Mouse (Mus musculus): ENCODE measurements around the gene Pank1.
A peak's percentile ranks its signal among the peaks of the same experiment; 100 is the strongest.

Pank1 gene

GRCm38 (mm10) chr19:34877898-34878602, 1.2 kb downstream of the Pank1 start:
- DNase-seq: peak; percentile 93 to 96

DNA sequence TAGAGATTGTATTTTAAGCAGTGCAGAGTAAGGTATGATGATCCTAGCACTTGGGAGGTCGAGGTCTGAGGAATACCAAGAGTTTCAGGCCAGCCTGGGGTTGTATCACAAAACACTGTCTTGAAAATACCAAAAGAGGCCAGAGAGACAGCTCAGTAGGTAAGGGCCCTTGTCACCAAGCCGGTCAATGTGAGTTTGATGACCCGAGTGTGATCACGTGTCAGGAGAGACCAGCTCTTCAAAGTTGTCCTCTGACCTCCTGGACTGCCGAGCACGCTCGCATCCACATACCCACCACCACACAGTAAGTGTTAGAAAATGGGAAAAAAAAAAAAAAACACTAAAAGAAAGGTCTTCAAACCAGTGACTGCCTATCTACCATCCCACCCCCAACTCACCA, 2.6 kb downstream of the Pank1 start:
- DNase-seq: no peak

GRCm38 (mm10) chr19:34869375-34869774, 9.9 kb downstream of the Pank1 start:
- no peak for DNase-seq

DNA sequence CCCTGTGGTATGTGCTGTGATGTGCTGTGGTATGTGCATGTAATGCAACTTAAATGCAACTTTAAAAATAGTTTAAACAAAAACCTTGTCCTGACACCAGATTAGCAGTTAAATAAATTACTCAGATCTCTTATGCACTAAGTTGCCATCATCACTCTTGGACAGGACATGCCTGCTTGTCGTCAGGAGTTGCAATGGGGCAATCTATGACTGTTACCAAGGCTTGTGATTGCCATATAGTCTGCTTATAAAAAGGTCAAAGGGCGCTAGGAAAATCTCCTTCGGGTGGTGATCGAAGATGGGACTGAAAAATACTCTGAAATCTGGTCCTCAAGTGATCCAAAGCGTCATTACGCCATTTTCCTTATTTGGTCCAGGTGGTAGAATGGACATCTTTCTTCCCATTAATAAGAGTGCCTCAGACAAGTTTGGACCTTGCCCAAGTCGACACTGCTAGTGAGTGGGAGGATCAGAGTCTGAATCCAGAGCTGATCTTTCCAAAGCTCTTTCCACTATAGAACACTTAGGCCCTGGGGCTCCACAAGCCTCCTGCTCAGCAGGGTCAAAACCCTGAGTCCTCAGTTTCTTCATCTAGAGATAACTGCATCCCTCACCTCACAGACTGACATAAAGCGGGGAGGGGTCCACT, 11.0 kb downstream of the Pank1 start:
- no peak for DNase-seq

DNA sequence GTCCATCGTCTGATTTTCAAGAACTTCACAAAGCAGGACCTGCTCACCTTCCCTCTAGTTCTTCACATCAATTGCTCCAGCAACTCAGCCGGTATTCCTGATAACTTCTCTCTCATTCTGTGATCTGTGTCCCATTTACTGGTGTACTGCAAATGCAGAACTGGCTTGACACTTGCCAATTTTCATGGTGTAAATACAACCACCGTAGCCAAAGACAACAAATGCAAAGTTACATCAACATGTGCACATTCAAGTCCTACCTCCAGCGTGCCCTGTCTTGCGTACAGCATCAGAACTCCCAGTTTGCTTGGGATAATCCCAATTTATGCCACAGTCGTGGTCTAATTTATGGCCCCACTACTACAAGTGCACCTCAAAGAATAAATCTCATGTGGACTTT, 15.5 kb downstream of the Pank1 start:
- no peak for DNase-seq

DNA sequence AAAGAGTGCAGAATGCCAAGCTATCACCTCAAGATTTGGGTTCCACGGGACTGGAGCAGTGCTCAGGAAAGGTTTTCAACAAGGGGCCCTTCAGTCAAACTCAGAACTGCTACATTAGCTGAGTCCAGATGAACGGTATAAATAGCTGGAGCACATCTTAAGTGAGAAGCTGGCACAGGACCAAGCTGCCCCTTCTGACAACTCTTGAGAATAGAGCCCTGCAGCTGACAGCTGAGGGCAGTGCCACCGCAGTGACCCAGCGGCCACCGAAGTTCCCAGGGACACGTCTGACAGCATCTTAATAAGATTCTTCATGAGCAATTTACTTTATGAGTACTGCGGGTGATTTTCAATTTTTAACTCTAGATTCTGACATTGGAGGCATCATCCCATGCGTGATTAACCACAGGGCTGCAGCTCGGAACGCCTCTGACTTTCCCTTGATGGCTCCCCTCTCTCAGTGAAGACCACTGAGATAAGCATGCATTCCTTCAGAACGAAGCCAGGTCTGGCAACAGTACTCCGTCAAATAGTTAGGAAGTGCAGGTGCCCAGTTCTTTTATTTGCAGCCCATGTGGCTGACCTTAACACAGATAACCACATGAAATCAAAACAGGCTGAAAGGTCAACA, 23.1 kb downstream of the Pank1 start:
- DNase-seq: peak; percentile 50 to 65

DNA sequence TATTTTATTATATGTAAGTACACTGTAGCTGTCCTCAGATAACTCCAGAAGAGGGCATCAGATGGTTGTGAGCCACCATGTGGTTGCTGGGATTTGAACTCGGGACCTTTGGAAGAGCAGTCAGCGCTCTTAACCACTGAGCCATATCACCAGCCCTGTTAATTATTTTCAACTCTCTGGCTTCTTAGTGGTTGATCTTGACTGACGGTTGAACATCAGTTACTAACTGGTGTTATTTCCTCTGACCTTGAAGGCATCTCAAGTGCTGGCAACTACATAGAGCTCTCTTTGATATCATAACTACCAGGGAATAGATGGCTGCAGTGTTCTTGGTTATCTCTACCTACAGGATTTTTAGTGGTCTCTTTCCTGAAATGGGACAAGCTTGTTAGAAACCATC, 28.1 kb downstream of the Pank1 start:
- DNase-seq: no peak

DNA sequence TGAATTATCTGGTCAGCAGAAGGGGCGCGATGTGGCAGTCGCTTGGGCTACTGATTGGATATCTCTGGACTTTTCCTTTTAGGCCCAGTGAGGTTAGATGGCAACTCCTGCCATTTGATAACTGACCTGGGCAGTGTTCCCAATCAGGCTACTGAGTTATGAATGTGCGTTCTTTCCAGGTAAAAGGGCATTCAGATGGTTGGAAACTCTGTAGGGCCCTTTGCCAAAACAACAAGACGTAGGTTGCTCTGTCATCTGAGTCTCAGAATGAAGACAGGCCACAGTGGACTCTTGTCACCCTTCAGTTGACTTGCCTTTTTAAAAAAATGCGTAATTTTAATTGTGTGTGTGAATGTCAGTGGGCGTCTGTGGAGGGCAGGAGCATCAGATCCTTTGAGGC, 29.8 kb downstream of the Pank1 start:
- no peak for DNase-seq

- no peak for DNase-seq
Measured at GRCm38 (mm10) chr19:34848164-34848563, 31.1 kb downstream of the Pank1 start.

DNA sequence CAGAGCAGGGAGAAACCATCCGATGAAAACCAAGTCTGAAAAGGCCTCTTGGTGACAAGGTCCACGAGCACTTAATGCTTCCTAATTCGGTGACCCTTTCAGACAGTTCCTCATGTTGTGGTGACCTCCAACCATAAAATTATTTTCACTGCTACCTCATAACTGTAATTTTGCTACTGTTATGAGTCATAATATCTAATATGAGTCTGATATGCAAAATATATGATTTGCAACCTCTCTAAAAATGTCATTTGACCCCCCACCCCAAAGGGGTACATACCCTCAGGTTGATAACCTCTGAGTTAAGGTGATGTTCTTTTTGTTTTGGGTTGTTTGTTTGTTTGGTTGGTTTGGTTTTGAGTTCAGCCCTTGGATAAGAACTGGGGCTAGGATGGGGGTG, 32.2 kb downstream of the Pank1 start:
- DNase-seq: no peak

DNA sequence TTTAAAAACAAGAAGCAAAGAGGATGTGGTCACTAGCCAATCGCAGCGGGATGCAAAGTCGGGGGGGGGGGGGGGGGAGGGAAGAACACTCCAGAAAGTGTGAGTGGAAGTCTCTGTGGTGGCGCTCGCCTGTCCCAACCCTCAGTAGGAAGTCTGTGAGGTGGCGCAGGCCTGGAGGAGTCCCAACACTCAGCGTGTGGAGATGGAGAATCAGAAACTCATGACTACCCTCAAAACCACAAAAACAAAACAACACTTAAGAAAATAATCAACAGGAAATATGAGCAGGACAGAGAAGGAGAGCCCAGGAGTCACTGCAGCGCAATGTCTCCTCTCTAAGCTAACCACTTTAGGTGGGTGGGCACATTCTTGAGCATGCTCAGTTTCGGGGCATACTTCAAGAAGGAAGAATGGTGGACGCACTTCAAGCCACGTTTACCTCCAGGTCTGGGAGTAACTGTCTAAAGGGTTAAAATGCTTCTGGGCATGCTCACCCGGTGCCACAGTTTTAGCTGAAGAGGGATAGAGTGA, 32.7 kb downstream of the Pank1 start:
- peak; percentile 17 to 23 for DNase-seq

DNA sequence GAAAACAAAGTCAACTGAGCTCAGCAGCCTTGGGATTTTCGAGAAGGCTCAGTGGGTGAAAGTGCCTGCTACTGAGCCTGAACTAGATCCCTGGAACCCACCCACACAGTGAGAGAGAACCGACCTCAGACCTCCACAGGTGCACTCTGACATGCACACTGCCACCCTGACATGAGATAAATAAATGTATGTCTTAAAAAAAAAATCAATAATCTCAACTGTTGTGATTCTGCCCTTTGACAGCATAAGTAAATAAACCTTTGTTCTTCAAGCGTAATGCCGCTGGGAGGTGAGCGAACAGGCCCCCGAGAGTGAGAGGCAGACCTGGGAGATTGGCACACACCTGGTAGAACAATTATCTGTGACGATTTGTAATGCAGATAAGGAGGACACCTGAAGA, 33.2 kb downstream of the Pank1 start:
- no peak for DNase-seq

DNA sequence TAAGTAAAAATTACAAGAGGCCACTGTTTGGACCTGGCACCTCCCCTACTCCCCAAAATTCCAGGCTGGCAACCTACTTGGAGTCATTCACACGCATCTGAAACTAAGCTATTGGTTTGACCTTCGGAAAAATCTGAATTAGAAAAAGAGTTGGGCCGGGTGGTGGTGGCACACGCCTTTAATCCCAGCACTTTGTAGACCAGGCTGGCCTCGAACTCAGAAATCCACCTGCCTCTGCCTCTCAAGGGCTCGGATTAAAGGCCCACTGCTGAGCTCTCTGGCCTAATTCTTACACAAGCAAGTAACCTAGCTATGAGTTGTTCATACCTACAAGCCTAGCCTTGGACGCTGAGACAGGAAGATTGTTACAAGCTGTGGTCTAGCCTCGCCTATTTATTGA, 33.9 kb downstream of the Pank1 start:
- DNase-seq: no peak

GRCm38 (mm10) chr19:34844760-34845159, 34.5 kb downstream of the Pank1 start:
- no peak for DNase-seq

- no peak for DNase-seq
Measured at GRCm38 (mm10) chr19:34844047-34844446, 35.2 kb downstream of the Pank1 start.

DNA sequence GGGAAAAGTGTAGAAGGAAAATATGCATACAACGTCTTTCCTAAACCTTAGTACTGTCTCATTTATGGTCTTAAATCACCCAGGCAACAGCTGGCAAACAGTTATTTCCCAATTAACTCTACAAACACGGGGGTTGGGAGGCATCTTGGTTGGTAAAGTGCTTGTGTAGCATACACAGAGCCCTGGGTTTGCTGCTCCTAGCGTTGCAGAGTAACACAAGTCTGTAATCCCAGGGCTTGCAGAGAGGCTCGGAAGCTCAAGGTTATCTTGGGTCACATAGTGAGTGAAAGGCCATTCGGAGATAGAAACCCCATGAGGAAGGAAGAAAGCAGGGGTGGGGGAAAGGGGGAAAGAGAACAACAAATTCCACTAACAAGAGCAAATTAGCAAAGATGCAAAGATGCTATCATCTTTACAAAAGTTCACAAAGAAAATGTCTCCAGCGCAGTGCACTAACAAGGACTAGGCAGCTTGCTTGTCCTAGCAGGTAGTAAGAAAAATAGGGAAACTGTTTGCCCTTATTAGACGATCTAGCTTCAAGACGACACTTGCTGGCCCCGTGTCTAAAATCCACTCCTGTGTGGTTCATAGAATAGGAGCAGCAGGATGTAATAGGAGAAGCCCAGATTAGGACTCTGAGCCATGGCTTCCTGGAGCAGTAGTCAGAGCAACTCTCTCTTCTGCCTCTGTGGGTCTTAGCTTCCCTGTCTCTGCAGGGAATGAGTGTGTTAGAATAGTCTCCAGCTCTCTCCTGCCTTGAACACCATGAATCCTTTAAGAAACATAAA, 37.3 kb downstream of the Pank1 start:
- DNase-seq: no peak

GRCm38 (mm10) chr19:34838624-34839023, 40.6 kb downstream of the Pank1 start:
- DNase-seq: no peak

- DNase-seq: no peak
Measured at GRCm38 (mm10) chr19:34831702-34832101, 47.6 kb downstream of the Pank1 start.

- no peak for DNase-seq
Measured at GRCm38 (mm10) chr19:34827916-34828635, 51.2 kb downstream of the Pank1 start.

GRCm38 (mm10) chr19:34827444-34827843, 51.8 kb downstream of the Pank1 start:
- no peak for DNase-seq

DNA sequence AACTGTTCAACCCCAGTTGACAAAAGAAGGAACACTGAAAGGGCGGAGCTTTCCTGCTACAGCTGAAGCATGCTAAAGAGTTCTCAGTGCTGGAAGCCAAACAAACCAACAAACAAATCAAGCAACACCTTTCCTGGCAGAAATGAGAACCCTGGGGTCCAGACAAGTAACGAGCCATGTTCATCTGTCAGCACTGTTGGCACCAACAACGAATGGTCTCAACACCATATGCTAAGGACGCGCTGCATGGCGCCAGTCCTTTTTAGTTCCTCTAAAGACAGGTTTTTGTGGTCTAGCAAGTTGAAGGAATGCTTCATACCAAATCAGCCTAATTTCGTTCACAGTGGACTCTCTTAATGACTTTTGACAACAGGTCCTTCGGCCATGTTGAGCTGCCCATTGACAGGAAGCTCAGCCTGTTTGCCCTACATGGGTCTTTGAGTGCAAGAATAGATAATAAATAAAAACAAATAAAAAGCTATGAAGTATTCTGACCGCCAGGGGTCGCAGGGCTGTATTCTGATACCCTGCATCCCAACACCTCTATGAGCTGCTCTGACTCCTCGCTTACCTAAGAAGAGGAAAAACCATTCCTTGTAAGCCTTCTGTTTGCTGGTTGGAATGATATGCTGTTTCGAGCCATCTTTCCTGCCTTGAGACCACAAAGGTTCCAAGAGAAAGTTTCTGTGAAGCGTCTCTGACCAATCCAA, 53.2 kb downstream of the Pank1 start:
- DNase-seq: peak; percentile 22 to 43

All from lung, adult 18-20 months (tissue).